Mouse (Mus musculus) thymus, postnatal 14 days (tissue): ENCODE measurements around the gene Psma6.
A peak's percentile ranks its signal among the peaks of the same experiment; 100 is the strongest.
"Not testable (repeated sequence)": the region's sequence is repeated elsewhere in the genome, so short reads cannot be mapped to it uniquely, and the experiment has no call there.

Source experiments
- DNase-seq: peaks from one replicate; pipeline ENCODE4 v3.0.0; 2021

The Psma6 gene

DNA sequence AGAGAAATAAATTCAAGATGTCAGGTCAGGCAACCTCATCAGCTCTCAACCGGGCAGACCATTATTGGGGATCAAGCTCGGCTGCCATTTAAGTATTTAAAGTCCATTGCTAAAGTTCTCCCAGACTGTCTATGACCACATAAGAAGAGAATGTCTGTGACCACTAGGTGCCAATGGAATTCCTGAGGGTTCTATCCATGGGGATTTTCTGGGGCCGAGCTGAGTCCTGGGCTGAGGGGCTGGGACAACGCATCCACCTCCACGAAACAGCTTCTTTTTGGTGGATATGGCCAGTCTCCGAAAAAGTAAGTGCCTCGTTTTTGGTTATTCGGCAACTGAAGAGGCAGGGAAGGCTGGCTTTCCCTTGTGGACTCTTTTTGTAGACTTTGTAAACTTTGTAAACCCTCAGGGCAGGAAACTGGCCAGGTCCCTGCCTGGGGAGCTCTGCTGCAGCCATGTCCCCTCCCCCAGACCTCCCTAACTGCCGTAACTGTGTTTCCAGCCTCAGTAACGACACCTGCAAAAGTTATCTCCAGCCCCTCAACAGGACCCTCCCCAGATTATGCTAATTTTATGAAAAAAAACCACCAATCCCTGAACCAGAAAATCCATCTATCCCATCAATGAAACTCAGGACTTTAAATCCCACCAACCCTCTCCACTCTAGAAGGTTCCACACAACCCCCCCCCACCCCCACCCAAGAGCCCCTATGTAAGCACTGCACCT is at the start of gene Psma6:
TSS of gene Psma6 (plus strand) at position 200 of the 727 bp plus-strand sequence.
- peak; percentile 59 for DNase-seq

DNA sequence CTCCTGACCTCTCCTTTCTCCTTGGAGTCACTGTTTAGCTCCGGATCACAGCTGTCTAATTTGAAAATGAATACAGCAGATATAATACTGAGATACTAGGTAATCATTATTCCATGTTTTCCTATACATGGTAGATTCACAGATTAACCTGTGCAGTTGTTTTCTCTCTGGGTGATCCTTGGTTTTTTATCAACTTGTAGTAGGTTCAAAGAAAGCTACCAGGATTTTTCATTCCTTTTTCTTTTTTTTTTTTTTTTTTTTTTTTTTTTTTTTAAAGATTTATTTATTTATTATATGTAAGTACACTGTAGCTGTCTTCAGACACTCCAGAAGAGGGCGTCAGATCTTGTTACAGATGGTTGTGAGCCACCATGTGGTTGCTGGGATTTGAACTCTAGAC is 45.5 kb upstream of the Psma6 start:
- not testable (repeated sequence) for DNase-seq

DNA sequence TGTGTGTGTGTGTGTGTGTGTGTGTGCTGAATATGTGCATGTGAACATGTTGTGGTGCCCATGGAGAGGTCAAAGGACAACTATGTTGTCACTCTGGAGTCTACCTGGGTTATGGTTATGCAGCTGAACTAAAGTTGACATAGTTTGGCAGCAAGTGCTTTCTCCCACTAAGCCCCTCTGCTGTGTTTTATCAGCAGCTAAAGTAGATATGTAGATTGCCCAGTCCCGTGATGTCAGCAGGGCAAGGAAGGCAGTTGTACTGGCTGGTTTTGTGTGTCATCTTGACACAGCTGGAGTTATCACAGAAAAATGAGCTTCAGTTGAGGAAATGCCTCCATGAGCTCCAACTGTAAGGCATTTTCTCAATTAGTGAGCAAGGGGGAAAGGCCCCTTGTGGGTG is 41.0 kb upstream of the Psma6 start:
- not testable (repeated sequence) for DNase-seq

DNA sequence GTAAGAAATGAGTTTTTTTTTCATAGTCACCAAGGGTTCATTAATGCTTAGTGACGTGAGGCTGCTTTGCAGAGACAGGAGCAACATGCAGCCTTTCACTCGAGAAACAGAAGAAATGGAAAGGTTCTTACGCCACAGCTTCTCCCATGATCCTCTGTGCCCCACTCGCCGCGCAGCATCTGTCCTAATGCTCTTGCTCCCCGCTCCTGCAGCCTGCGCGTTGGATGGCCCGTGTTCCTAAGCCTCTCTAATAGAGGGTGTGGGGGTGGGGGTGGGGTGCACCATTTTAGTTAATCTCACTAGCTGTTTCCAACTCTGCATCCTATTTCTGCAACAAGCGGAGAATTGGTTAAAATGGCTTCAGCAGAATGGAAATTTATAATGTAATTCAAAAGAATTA is 40.0 kb upstream of the Psma6 start:
- no peak for DNase-seq

DNA sequence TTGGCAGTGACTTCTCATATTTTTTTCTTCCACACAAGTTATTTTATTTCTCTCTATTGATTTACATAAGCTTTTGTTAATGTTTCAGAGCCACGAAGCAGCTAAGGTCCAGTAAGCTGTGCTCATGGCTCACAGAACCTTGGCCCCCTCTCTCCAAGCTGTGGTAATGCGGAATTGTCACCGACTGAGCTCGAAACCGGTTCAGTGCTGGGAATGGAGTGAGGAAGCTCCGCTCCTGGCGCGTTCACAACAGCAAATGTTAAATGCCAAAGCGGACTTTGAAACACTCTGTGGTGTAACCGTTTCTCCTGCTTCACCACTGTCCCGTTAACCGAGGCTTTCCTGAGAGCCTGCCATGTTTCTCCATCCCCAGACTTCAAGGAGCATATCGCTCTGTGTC is 39.4 kb upstream of the Psma6 start:
- DNase-seq = no peak

DNA sequence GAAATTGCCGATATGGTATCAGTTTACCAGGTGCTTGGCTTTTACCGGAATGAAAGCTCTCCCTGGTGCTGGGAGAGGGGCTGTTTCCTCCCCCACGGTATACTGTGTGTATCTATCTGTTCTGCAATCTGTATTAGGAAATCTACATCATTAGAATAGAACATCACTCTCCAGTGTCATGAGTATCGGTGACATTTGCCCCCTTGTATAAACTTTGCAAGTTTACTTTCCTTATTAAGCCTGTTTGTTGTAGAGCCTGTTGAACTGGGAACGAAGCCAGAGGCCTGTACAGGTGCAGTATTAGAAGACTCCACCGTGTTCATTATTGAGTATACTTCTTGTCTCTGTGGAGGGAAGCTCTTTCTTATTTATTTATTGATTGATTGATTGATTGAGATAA is 30.6 kb upstream of the Psma6 start:
- no peak for DNase-seq

DNA sequence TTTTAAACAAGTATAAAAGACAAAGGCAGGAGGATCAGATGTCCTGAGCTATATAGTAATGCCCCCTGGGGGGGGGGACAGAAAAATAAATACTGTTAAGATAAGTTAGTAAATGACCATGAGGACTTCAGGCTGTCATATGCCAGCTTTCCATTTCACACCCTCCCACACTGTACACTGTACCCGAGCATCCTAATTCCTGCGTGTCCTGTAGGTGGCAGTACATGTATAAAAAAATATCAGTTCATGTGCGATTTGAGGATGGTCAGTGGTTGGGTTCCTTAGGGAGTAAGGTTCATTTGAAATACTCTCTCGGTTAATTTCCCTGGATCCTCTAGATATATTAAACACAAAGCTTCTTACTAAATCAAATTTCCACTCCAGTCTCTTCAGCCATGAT is 29.1 kb upstream of the Psma6 start:
- DNase-seq = peak; percentile 67

DNA sequence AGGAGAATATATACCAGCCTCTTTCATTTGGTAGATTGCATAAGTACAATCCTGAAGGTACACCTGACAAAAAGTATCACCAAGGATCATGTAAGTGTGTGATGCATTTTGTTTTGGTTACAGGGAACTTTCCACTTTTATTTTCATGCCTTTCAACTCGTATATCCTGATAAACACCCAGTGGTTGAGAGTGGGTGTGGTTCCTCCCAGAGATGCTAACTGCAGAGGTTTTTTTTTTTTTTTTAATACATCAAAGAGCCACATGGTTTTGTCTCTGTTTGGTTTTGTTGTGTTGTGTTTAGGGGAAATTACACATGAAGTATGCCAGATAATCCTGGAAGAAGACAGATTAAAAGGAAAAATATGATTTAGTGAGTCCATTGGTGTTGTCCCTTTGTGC is 26.7 kb upstream of the Psma6 start:
- no peak for DNase-seq

DNA sequence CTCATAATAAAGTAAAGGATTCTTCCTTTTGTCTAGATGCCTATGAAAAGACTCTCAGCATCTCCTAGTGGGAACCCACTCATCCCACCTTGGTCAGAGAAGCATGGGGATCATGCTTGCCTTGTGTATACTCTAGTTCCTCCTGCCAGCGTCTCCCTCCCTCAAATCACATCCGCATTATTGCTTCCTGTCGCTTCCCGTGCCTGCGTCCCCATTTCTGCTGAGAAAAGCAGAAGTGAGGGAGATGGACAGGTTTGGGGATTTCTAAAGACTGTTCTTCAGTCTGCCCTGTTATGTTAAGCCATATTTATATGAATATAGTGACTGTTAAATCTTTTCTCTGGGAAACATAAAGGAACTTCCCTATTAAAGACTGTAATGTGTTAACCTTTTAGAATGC is 23.1 kb upstream of the Psma6 start:
- DNase-seq = no peak

DNA sequence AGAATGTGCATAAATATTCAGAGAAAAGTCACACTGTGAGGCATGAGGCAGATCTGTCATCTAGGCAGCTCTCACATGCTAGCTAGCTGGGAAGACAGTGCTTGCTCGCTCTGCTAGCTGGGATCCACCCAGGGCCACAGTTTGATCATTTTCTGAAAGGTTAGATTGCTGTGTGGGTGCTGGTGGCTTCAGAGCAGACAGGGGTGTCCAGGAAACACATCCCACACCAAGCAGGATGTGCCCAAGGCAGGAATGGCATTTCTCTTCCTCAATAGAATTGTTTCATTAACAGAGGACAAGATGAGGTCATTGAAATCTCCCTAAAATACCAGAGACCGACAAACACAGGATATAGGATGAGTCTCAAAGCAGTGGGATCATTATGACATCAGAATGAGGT is 18.9 kb upstream of the Psma6 start:
- DNase-seq = no peak

DNA sequence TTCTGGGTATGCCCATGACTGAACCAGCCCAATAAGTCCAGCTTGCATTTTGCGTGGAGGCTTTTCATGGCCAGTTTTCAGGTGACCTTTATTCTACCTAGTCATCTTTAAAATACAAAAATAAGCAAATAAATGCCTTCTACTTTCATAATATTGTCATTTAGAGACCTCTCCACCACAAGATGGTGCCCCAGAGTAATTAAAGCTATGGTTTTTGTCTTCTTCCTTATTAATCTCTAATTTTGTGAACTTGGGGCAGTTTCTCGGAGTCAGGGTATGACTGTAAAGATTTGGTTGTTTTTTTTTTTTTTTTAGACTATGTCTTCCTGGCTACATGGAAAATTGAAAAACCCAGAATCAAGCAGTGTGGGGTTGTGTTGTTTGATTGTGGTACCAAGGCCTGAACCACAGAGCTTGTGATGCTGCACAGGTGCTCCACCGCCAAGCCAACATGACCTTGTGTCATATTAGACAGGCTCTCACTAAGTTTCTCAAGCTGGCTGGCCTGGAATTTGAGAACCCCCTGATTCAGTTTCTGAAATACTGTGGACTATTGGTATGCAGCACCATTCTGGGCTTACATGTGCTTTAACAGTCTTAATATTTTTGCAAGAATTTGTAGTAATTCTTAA is 11.5 kb upstream of the Psma6 start:
- peak; percentile 57 for DNase-seq

DNA sequence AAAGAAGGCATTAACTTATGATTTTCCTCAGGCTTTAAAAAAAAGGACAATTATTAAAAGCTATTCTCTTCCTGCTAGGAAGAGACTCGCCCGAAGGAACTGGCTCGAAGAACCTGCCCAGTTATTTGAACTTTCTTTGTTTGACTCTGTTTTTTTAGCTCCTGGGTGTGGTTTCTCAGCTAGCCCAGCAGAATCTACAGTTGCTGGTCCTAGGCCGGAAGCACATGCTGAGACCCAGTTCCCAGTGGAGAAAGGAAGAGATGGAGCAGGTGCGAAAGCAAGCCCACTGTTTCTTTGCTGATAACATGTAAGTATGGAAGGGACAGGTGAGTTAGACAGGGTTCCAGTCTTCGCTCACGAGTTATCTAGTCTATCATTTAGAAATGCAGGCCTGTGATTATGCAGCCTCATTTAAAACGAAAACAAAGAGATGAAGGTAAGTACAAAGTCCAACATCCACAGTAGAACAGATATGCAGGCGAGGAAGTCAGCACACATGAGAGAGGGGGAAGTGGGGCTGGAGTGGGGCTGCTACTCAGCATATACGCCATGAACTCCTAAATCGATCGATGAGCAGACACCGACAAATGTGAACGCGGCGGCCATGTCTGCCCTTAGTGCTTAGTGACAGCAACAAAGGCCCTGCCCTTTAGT is 6.9 kb upstream of the Psma6 start:
- no peak for DNase-seq

DNA sequence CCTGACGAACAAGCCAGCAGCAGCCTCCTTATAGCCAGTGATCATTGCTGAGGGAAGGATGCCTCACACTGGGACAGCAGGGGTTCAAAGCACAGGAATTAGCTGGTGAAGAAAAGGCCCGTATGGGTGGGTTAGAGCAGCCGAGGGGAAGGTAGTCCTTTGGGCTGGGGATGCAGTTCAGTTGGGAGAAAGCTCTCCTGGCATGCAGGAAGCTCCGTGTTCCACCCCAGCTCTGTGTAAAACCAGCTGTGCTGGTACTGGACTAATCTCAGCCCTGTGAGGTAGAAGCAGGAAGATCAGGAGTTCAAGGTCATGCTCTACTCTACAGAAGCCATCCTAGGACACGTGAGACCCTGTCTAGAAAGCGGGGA is 6.4 kb upstream of the Psma6 start:
- no peak for DNase-seq

DNA sequence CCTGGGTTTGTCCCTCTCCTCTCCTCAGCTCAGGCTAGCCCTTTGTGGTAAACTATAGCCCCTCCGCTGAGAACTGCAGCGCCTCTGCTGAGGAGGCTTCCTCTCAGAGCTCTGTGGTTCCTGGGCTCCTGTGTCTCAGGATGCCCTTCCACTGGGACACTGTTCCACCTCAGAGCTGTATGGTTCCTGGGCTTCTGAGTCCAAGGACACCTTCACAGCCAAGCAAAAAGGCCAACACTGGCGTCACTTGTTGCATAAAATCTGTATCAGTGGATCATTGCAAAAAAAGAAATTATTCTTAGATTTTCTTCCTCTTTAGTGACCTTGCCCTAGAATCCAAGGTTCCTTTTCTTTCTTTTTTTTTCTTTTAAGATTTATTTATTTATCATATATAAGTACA is 804 bp downstream of the Psma6 start:
- peak; percentile 35 for DNase-seq

DNA sequence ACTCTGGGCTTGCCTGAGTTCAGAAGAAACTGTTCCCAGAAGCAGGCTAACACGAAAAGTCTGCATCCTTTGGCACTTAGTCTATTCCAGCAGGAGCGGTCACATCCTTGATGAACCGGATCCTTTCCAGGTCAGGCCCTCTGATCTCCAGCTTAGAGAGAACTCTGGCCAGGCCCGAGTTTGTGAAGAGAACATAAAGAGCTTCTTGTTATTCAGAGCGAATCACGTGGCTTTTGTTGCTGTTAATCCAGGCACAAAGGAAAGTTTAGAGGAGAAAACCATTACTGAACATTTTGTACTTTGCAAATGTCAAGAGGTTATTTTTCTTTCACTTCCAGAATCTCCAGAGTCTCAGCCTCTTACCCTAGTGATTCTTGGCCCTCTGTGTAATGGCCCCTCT is 1.9 kb downstream of the Psma6 start:
- peak; percentile 37 for DNase-seq

DNA sequence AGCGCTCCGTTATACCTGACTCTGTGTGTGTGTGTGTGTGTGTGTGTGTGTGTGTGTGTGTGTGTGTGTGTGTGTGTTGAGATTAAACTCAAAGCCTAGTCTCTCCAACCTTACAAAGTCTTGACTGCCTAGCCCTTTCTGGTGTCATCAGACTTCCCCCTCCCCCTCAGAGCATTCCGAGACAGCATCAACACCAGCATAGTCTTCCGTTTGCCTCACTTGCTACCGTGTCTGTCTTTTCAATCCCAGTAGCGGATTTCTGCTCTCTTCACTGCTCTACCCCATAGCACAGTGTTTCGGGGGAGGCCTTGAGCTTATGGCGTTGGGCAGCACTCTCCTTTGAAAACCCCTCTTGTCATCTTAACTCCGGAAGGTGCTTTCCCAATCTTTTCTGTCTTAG is 2.4 kb downstream of the Psma6 start:
- DNase-seq = peak; percentile 52

DNA sequence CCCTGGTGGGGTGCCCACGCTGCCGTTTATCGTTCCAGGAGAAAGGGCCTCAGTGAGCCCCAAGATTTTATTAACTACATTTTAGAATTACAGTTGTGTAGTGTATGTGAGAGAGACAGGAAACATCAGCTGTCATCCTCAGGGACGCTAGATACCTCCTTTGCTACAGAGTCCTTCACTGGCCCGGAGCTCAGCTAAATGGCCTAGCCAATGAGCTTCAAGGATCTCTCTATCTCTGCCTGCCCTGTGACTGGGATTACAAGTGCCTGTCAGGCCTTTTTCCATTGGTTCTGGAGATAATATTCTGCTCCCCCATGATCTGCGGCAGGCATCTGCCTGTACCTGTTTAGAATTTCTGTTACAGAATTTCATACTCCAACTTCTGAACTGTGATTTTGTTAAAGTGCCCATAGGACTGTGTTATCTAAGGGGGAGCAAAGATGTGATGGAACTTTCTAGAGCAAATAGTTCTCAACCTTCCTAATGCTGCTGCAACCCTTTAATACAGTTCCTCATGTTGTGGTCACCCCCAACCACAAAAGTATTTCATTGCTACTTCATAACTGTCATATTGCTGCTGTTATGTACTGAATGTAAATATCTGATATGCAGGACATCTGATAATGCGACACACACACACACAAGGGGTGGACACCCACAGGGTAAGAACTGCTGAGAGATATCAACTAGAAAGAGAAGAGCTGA is 3.2 kb downstream of the Psma6 start:
- DNase-seq = peak; percentile 42

DNA sequence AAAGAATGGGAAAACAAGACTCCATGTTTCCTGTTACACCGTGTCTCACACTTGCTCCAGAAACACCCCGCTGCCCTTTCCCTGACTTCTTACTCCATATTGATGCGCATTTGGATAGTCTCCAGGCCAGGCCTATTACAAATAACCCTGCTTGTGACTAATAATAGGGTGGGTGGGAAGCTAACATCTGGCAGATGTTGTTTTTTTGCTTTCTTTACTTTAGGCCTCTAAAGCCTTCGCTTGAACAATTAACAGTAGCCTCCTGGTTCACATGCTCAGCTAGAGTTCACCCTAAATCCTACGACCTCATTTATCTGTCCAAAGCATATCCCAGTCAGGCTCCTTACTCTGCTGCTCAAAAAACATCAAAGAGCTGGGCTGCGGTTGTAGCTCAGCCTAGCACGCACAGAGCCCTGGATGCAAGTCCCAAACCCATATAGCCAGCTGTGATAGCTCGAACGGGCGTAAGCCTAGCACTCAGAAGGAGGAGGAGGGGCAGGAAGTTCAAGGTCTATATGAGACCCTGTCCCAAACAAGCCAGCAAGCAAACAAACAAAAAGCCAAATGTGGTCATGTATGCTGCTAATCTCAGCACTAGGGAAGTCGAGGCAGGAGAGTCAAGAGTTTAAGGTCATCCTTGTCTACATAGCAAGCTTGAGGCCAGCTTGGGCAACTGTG is 3.9 kb downstream of the Psma6 start:
- peak; percentile 83 for DNase-seq

DNA sequence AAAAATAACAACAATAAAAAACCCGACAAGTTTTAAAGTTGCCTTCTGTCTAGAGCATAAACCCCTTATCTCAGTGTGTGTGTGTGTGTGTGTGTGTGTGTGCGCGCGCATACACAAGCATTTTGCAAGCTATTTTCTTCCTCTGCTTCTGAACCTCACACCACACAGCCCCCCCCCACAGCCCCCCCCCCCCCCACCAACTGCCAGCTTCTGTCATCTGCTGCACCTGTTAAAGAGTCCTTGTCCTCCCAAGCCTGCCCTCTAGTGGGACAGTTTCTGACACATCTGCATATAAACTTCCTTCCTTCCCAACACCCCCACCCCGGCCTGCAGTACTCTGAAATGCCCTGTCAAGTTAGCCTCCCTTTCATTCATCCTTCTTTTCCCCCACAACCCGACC is 4.5 kb downstream of the Psma6 start:
- peak; percentile 97 for DNase-seq

DNA sequence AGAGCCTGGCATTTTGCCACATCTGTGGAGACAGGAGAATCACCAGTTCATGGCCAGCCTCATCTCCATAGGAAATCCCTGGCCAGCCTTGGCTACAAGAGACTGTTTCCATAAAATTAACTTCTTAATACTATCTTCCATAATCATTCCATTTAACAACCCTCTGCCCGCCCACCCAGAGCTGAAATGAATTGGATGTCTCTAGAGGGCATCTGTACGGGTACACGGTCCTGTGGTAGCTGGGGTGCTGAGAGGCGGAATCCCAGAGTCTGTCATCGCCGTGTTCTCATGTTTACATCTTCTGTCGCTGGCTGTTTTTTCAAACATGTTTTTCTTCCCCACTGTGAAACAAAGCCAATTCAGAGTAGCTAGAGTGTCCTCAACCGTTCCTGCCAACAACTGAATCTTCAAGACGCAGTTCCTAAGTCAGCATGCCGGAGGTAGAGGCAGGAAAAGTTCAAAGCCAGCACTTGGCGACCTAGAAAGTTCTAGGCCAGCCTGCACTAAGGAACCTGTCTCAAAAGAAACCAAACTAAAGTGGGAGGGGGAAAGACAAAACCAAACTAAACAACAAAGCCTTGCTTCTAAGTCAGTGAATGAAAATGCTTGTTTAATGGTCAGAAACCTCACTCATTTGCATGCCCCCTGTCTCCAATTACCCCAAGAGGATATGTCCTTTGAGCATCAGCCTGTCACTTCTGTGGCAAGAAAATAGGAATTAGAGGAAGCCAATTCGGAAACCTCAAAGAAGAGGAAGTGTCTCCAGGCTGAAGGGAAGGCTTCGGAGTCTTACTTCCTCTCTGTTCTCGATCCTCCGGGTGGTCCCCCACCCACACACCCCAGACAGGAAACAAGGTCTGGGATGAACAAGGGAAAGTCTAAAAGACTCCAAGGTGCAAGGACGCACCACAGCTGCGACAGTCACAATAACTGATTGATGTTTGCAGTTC is 5.4 kb downstream of the Psma6 start:
- peak; percentile 73 for DNase-seq

DNA sequence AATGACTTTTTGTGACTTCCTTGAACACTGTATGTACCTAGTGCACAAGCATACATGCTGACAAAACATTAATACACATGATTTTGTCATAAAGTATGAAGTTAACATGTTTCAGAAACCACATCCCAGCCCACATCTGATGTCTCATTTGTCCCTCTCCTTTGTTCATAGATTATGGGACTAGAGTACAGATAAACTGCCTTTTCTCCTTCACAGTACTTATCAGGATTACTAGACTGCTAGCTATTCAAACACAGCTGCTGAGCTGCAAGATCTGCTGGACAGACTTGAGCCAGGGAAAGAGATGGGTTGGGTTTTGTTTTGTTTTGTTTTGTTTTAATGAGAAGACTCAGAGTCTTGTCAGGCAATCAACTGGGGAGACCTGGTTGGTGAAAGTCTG is 8.1 kb downstream of the Psma6 start:
- no peak for DNase-seq
